Mouse (Mus musculus): ENCODE data around the gene S100a5.

GRCm38 (mm10) chr3:90599401-90599800 is 8.9 kb upstream of the S100a5 start:
- TF ChIP-seq CTCF (IDR thresholded peaks at IDR 0.05; ENCODE audit: low read depth, low read length) (no peak), GATA2 (IDR thresholded peaks at IDR 0.05; ENCODE audit: borderline replicate concordance, low read depth, low read length) (no peak), GATA1 (IDR thresholded peaks at IDR 0.05; ENCODE audit: borderline replicate concordance, low read length) (no peak), TAL1 (conservative IDR thresholded peaks at IDR 0.05; ENCODE audit: low read depth, low read length) (no peak)

Measured in G1E (cell line).